Mouse (Mus musculus): ENCODE measurements at regions not wholly inside any gene's neighbourhood (a gene's known extent, or its start where the extent isn't known, plus 50 kb on each side); places are given as distances from the start of the nearest gene placed in this dataset.

GRCm38 (mm10) chr8:55724303-55725279 lies 182.2 kb downstream of the Adam29 start:
- TF ChIP-seq CTCF (conservative IDR thresholded peaks at IDR 0.05; ENCODE audit: insufficient read depth, insufficient read length, low read depth, low read length) (no peak), POLR2A (IDR thresholded peaks at IDR 0.05; ENCODE audit: low read depth, low read length) (no peak)
